Mouse (Mus musculus) kidney, embryonic 15.5 days (tissue): ENCODE results near the gene Gm49384. TPM values are rescaled to one million over a fixed set of nuclear protein-coding genes. Genes with fewer than 3 reads are reported as not detected.
A peak's percentile ranks its signal among the peaks of the same experiment; 100 is the strongest.

Source experiments
- ATAC-seq: fragments of 200-750 bp; cut with Nextera tagmentation; replicated peaks from 2 replicates; pipeline ENCODE4 v1.8.0; 2017; ENCODE audit warnings: moderate TSS enrichment; ENCODE audit not compliant: low FRiP score
- H3K27ac ChIP-seq: fragments of 300-500 bp; sonication (generic); 2 replicates; pipeline ENCODE4 v1.5.1; 2015; ENCODE audit warnings: mild to moderate bottlenecking, inconsistent platforms
- H3K27me3 ChIP-seq: fragments of 300-500 bp; sonication (generic); 2 replicates; pipeline ENCODE4 v1.6.1; 2015; ENCODE audit warnings: inconsistent platforms
- H3K36me3 ChIP-seq: fragments of 300-500 bp; sonication (generic); 2 replicates; pipeline ENCODE4 v1.6.1; 2015; ENCODE audit warnings: inconsistent platforms
- H3K4me1 ChIP-seq: fragments of 300-500 bp; sonication (generic); 2 replicates; pipeline ENCODE4 v1.6.1; 2015; ENCODE audit warnings: inconsistent platforms
- H3K4me2 ChIP-seq: fragments of 300-500 bp; sonication (generic); 2 replicates; pipeline ENCODE4 v1.6.1; 2015; ENCODE audit warnings: moderate library complexity, mild to moderate bottlenecking, inconsistent platforms
- H3K4me3 ChIP-seq: fragments of 300-500 bp; sonication (generic); replicated peaks from 2 replicates; pipeline ENCODE4 v1.5.1; 2015; ENCODE audit warnings: mild to moderate bottlenecking, inconsistent platforms
- H3K9ac ChIP-seq: fragments of 300-500 bp; sonication (generic); 2 replicates; pipeline ENCODE4 v1.6.1; 2015; ENCODE audit warnings: mild to moderate bottlenecking, inconsistent platforms
- H3K9me3 ChIP-seq: fragments of 300-500 bp; sonication (generic); replicated peaks from 2 replicates; pipeline ENCODE4 v1.6.1; 2016; ENCODE audit warnings: inconsistent platforms
- WGBS: fragments of 180-500 bp; shearing (Covaris S2); methylation state at CpG from one replicate; pipeline ENCODE4 v1.1.7; 2015; ENCODE audit warnings: mixed read lengths; 5-methylcytosine and 5-hydroxymethylcytosine counted together
- polyA plus RNA-seq: library from polyadenylated mRNA; unstranded; fragments of >200 nt; fragmentation: Nextera tagmentation; extraction: Ambion mirVana; gene quantifications from 2 replicates; pipeline ENCODE4 v1.2.1, GENCODE M21; 2015

Gene Gm49384
- 27.3 and 27.4 TPM in 2 replicates for polyA plus RNA-seq

DNA sequence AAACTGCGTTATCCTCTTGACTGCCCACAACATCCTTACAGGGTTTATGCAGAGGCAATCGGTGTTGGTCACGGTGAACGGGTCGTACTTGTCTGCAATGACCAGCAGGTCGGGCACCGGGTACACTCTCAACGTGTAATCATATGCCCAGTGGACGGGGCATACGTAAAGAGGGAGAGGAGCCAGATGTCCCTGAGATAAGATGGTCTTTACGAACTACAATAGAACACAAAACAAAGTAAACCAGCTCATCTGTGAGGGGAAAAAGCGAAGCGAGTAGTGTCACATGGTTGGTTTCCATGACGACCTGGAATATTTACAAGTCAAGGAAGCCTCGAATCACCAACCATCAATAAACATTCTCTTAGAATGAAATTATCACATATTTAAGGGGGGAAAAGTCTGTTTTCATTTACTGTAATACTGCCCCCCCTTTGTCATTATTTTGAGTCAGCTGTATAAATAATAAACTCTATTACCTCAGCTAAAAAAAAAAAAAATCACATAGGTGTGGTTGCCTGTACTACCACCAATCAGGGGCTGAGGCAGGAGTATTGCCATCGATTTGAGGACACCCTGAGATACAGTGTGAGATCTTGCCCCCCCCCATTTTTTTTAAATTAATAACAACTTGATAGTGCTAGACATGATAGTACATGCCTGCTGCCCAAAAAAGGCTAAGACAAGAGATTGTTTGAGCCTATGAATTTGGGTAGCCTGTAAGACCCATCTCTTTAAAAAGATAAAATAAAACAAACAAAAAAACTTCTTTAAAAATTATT is at the start of gene Gm49384:
Gene Gm49384, minus strand, starts transcription at position 216 of the 782 bp plus-strand sequence.
- Histone ChIP-seq H3K4me2 (no peak within 1 kb of the TSS), H3K9ac (no peak within 1 kb of the TSS), H3K9me3 (no peaks in the 10 kb centered on the region), H3K27me3 (no peaks in the 10 kb centered on the region), H3K4me3 (no peak within 1 kb of the TSS), H3K4me1 (peaks cover under 1% of the 10 kb centered on the region; the same call in 1 of the 2 replicates), H3K36me3 (peaks cover 75% of the 10 kb centered on the region), H3K27ac (no peak within 1 kb of the TSS)
- WGBS, result 87% methylated on average over 16 of the region's 16 CpGs
- ATAC-seq, result no peak

DNA sequence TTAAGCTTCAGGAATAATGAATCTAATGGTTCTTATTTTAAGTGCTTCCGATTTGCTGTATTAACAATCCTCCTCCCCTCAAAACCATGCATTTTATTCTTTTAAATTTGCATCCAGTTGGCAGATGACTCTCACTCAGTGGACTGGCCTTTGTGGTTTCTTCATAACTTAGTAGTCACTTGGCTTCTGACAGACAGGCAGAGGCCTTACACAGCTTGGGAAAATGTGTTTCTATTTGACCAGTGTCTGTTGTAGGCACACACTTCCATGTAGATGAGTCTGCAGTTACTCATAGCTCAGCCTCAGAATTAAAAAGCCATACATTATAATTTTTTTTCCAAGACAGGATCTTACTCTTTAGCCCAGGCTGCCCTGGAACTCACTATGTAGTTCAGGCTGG is 49.7 kb upstream of the Gm49384 start:
- no peak for ATAC-seq

GRCm38 (mm10) chr12:69250756-69251155 is 46.7 kb upstream of the Gm49384 start:
- 83% methylated on average over 8 of the region's 8 CpGs for WGBS
- Histone ChIP-seq H3K9me3 (no peaks in the 10 kb centered on the region), H3K4me1 (no peaks in the 10 kb centered on the region), H3K4me3 (no peak overlapping the region), H3K4me2 (no peak overlapping the region), H3K27ac (no peak overlapping the region), H3K36me3 (no peaks in the 10 kb centered on the region), H3K9ac (no peak overlapping the region), H3K27me3 (no peaks in the 10 kb centered on the region)
- no peak for ATAC-seq

More for the DNA sequence above, 49.7 kb upstream of the Gm49384 start:
- no peaks in the 10 kb centered on the region for H3K4me1 ChIP-seq
- no peak overlapping the region for H3K27ac ChIP-seq
- H3K9ac ChIP-seq, result no peak overlapping the region
- H3K36me3 ChIP-seq, result no peaks in the 10 kb centered on the region
- no peaks in the 10 kb centered on the region for H3K27me3 ChIP-seq
- H3K9me3 ChIP-seq, result no peaks in the 10 kb centered on the region
- no peak overlapping the region for H3K4me3 ChIP-seq
- H3K4me2 ChIP-seq, result no peak overlapping the region
- 93% methylated on average over 1 of the region's 1 CpGs for WGBS

GRCm38 (mm10) chr12:69249766-69250165 is 45.7 kb upstream of the Gm49384 start:
- Histone ChIP-seq H3K27me3 (no peaks in the 10 kb centered on the region), H3K4me3 (no peak overlapping the region), H3K4me2 (no peak overlapping the region), H3K9me3 (no peaks in the 10 kb centered on the region), H3K27ac (no peak overlapping the region), H3K9ac (no peak overlapping the region), H3K4me1 (no peaks in the 10 kb centered on the region), H3K36me3 (no peaks in the 10 kb centered on the region)
- no peak for ATAC-seq
- 84% methylated on average over 4 of the region's 4 CpGs for WGBS

- under 1% methylated on average over 63 of the region's 64 CpGs for WGBS
- no peaks in the 10 kb centered on the region for H3K36me3 ChIP-seq
These were observed 37.8 kb upstream of the Gm49384 start for GRCm38 (mm10) chr12:69241771-69242431.

DNA sequence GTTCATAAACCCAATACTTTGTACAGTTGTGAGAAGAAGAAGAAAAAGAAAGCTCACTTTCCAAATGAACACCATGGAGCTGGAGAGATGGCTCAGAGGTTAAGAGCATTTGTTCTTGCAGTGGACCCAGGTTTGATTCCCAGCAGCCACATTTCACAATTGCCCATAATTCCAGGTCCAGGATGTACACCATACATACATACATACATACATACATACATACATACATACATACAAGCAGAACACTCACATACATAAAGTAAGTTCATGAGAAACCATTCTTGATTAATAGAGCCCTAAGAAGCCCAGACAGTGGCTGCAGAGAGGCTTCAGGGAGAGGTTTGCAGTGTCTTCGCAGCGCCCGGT is 37.3 kb upstream of the Gm49384 start:
- 0% methylated on average over 3 of the region's 3 CpGs for WGBS
- Histone ChIP-seq H3K4me2 (peak overlapping the region; percentile 84), H3K36me3 (no peaks in the 10 kb centered on the region), H3K4me3 (peak overlapping the region; percentile 82), H3K27me3 (no peaks in the 10 kb centered on the region), H3K9ac (peak overlapping the region; percentile 86), H3K27ac (peak overlapping the region; percentile 88), H3K9me3 (no peaks in the 10 kb centered on the region), H3K4me1 (peaks cover 9% of the 10 kb centered on the region)
- peak; percentile 3; the same call in 1 of the 2 replicates for ATAC-seq

More at GRCm38 (mm10) chr12:69241771-69242431, 37.8 kb upstream of the Gm49384 start:
- Histone ChIP-seq H3K4me3 (peak overlapping the region; percentile 82), H3K4me2 (peak overlapping the region; percentile 84), H3K9me3 (no peaks in the 10 kb centered on the region), H3K9ac (peak overlapping the region; percentile 86), H3K27ac (peak overlapping the region; percentile 88), H3K27me3 (no peaks in the 10 kb centered on the region), H3K4me1 (peaks cover 9% of the 10 kb centered on the region)
- peak; percentile 95 for ATAC-seq

- Histone ChIP-seq H3K9ac (peak within 1 kb of the TSS; percentile 86), H3K36me3 (no peaks in the 10 kb centered on the region), H3K9me3 (no peaks in the 10 kb centered on the region), H3K4me1 (peaks cover 9% of the 10 kb centered on the region), H3K27ac (peak within 1 kb of the TSS; percentile 88), H3K4me3 (peak within 1 kb of the TSS; percentile 82), H3K4me2 (peak within 1 kb of the TSS; percentile 84), H3K27me3 (no peaks in the 10 kb centered on the region)
- 68% methylated on average over 6 of the region's 6 CpGs for WGBS
- ATAC-seq, result no peak
These were observed 36.8 kb upstream of the Gm49384 start, which contains the start of gene Klhdc1 for GRCm38 (mm10) chr12:69240876-69241275. Gene Klhdc1 (plus strand): TSS chr12:69241176.

DNA sequence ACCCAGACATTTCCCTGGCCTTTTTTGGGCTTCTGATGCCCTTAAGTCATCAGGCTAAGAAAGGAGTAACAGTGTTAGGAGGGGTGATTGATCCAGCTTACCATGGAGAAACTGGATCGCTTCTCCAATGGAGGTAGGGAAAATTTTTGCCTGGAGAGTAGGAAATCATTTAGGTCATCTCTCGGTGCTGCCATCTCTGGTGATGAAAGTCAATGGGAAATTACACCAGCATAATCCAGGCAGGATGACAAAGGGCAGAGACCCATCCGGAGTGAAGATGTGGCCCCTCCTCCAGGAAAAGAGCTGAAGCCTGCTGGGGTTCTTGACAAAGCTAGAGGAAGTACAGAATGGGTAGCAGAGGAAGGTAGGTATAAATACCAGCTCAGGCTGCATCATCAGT is 34.2 kb upstream of the Gm49384 start:
- Histone ChIP-seq H3K4me3 (no peak overlapping the region), H3K9me3 (no peaks in the 10 kb centered on the region), H3K27ac (no peak overlapping the region), H3K4me2 (no peak overlapping the region), H3K36me3 (no peaks in the 10 kb centered on the region), H3K9ac (no peak overlapping the region), H3K4me1 (peaks cover 9% of the 10 kb centered on the region), H3K27me3 (no peaks in the 10 kb centered on the region)
- no peak for ATAC-seq
- WGBS, result 43% methylated on average over 3 of the region's 3 CpGs

DNA sequence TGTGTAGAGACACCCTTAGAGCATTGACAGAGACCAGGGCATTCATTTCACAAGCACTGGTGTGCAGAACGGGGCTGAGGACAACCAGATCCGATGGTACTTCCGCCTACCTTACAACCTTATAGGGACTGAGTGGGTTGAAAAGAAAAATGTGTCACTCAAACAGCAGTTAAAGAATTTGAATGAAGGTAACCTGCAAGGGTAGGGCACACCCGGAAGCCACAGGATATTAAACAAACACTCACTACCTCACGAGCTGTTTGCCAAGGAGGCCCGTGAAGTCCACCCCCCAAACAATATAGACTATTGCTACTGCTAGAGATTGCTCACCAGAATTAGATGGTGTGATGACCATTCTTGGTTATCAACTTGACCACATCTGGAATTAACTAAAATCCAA is 31.7 kb upstream of the Gm49384 start:
- H3K36me3 ChIP-seq, result no peaks in the 10 kb centered on the region
- no peak for ATAC-seq
- no peak overlapping the region for H3K27ac ChIP-seq
- H3K4me3 ChIP-seq, result no peak overlapping the region
- no peaks in the 10 kb centered on the region for H3K9me3 ChIP-seq
- 92% methylated on average over 6 of the region's 6 CpGs for WGBS
- H3K9ac ChIP-seq, result no peak overlapping the region
- peaks cover 3% of the 10 kb centered on the region; the same call in 1 of the 2 replicates for H3K4me1 ChIP-seq
- no peak overlapping the region for H3K4me2 ChIP-seq
- no peaks in the 10 kb centered on the region for H3K27me3 ChIP-seq

DNA sequence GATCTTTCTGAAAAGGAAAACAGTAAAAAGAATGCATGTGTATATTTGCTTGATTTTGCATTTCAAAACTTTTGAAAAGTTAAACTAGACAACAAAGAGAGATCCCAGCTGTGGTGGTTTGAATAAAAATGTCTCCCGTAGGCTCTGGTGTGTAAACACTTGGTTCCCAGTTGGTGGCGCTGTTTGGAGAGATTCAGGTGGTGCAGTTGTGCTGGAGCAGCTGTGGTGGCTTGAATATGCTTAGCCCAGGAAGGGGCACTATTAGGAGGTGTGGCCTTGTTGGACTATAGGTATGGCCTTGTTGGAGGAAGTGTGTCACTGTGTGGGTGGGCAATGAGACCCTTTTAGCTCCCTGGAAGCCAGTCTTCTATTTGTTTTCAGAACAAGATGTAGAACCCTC is 25.2 kb upstream of the Gm49384 start:
- no peak for ATAC-seq
- peaks cover 14% of the 10 kb centered on the region for H3K4me1 ChIP-seq
- no peak overlapping the region for H3K27ac ChIP-seq
- H3K9ac ChIP-seq, result no peak overlapping the region
- H3K36me3 ChIP-seq, result peaks cover 16% of the 10 kb centered on the region
- H3K4me2 ChIP-seq, result no peak overlapping the region
- H3K27me3 ChIP-seq, result no peaks in the 10 kb centered on the region
- H3K9me3 ChIP-seq, result no peaks in the 10 kb centered on the region
- WGBS, result 64% methylated on average over 2 of the region's 2 CpGs
- H3K4me3 ChIP-seq, result no peak overlapping the region

- peaks cover 14% of the 10 kb centered on the region for H3K4me1 ChIP-seq
- no peaks in the 10 kb centered on the region for H3K9me3 ChIP-seq
- H3K27me3 ChIP-seq, result no peaks in the 10 kb centered on the region
- peak within 1 kb of the TSS; percentile 53 for H3K9ac ChIP-seq
- peak within 1 kb of the TSS; percentile 93 for H3K27ac ChIP-seq
- WGBS, result 0% methylated on average over 37 of the region's 37 CpGs
- peak; percentile 98 for ATAC-seq
- peak within 1 kb of the TSS; percentile 65 for H3K4me2 ChIP-seq
- peaks cover 27% of the 10 kb centered on the region for H3K36me3 ChIP-seq
- peak within 1 kb of the TSS; percentile 83 for H3K4me3 ChIP-seq
These were observed 23.9 kb upstream of the Gm49384 start, which contains the start of gene Pole2 for GRCm38 (mm10) chr12:69227776-69228466. Gene Pole2 (minus strand): TSS chr12:69228195.
